Mouse (Mus musculus): ENCODE results near the gene Clic5. TPM values are rescaled to one million over a fixed set of nuclear protein-coding genes. Genes with fewer than 3 reads are reported as not detected.

The Clic5 gene
- polyA plus RNA-seq, 1 experiment, result 1.9 TPM

DNA sequence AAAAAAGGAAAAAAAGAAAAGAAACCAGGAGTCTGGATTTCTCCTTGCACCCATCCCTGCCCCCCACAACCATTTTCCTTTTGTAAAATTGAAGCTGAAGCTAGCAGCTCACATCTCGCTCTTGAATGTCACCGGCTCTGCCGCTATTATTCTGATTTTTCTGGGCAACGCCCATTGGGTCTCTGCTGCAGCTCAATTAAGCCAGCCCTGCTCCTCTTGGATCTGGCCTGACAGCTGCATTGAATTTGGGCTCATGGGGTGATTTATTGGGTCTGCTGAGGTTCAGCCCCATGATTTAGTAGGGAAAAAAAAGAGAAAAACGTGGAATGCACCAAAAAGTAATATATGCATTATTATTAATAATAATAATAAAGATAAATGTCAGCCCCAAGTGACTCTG is 111.9 kb downstream of the Clic5 start:
- no peaks in the 10 kb centered on the region for H3K27me3 ChIP-seq (ENCODE audit: control insufficient read depth, insufficient read depth, insufficient read length)
- no peak overlapping the region for H3K4me2 ChIP-seq (ENCODE audit: low read depth)
- TF ChIP-seq E2F4 (IDR thresholded peaks at IDR 0.05; ENCODE audit: insufficient read depth), result no peak
- no peak for TF ChIP-seq CEBPB (IDR thresholded peaks at IDR 0.05; ENCODE audit: insufficient read depth, poor library complexity, severe bottlenecking)
- TF ChIP-seq REST (IDR thresholded peaks at IDR 0.05; ENCODE audit: insufficient read depth, insufficient read length), result no peak
- TF ChIP-seq SRF (IDR thresholded peaks at IDR 0.05; ENCODE audit: control insufficient read depth, insufficient read length, low read depth), result no peak
- H3ac ChIP-seq (ENCODE audit: control insufficient read depth, insufficient read length), result no peak overlapping the region
- H3K4me3 ChIP-seq, result no peak overlapping the region
- H3K79me2 ChIP-seq (ENCODE audit: control insufficient read depth, insufficient read depth), result no peaks in the 10 kb centered on the region
- no peaks in the 10 kb centered on the region for H3K36me3 ChIP-seq (ENCODE audit: control insufficient read depth, insufficient read depth)

DNA sequence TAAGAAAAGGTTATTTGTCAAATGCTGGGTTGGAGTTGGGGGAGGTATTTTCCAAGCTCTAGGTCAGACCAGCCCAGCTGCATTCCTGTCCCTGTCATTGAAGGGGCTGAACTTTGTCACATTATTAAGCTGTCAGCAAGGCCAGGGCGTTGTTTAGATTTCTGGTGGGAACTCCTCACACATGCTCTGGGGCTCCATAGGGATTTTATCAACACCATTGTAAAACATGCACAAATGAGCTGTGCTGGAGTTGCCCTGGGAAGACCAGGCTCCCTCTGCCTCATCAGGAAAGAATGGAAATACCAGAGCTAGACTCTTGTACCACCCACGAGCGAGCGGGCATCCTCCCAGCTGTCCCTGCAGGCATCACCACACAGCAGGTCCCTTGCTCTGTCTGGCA is 112.3 kb downstream of the Clic5 start:
- Histone ChIP-seq H3K4me2 (ENCODE audit: low read depth) (no peak overlapping the region), H3K36me3 (ENCODE audit: control insufficient read depth, insufficient read depth) (no peaks in the 10 kb centered on the region), H3K79me2 (ENCODE audit: control insufficient read depth, insufficient read depth) (no peaks in the 10 kb centered on the region), H3K4me3 (no peak overlapping the region), H3ac (ENCODE audit: control insufficient read depth, insufficient read length) (no peak overlapping the region), H3K27me3 (ENCODE audit: control insufficient read depth, insufficient read depth, insufficient read length) (no peaks in the 10 kb centered on the region)
- TF ChIP-seq USF1 (IDR thresholded peaks at IDR 0.05; ENCODE audit: low read depth) (no peak), MYOD1 (IDR thresholded peaks at IDR 0.05; ENCODE audit: control insufficient read depth in 1 of 3, insufficient read length in 2 of 3, low read depth in 2 of 3) (peak in 1 of 3 experiments; percentile 8), CEBPB (IDR thresholded peaks at IDR 0.05; ENCODE audit: insufficient read depth, poor library complexity, severe bottlenecking) (no peak), SRF (IDR thresholded peaks at IDR 0.05; ENCODE audit: control insufficient read depth, insufficient read length, low read depth) (no peak), POLR2AphosphoS2 (IDR thresholded peaks at IDR 0.05; ENCODE audit: insufficient read length, low read depth) (no peak)

DNA sequence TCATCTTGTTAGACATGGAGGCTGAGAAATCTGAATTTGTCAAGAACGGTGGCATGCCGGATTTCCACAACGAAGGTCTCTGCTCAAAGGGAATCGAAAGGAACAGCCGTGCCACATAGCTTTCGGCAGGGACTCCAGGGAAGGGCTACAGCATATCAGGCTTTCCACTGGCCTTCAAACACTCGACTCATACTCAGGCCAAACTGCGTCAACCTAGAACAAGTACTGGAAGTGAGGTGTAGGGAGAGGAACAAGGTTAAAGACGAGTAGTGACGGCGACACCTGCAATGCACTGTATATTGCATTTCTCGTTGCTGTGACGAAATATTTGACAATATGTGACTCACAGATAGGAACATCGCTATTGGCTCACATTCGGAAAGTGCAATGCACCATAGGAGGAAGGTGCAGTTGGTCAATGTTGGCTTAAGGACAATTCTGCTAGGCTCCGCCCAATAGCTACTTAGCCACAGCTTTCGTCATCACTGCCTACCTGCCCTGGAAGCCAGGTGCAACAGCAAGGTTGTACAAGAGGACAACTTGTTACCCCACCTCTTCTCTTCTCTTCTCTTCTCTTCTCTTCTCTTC is 112.9 kb downstream of the Clic5 start:
- Histone ChIP-seq H3ac (ENCODE audit: control insufficient read depth, insufficient read length) (no peak overlapping the region), H3K79me2 (ENCODE audit: control insufficient read depth, insufficient read depth) (no peaks in the 10 kb centered on the region), H3K36me3 (ENCODE audit: control insufficient read depth, insufficient read depth) (no peaks in the 10 kb centered on the region), H3K27me3 (ENCODE audit: control insufficient read depth, insufficient read depth, insufficient read length) (no peaks in the 10 kb centered on the region), H3K4me2 (ENCODE audit: low read depth) (no peak overlapping the region), H3K4me3 (no peak overlapping the region)
- TF ChIP-seq MYOD1 (IDR thresholded peaks at IDR 0.05; ENCODE audit: control insufficient read depth in 1 of 3, insufficient read length in 2 of 3, low read depth in 2 of 3), result no peak

DNA sequence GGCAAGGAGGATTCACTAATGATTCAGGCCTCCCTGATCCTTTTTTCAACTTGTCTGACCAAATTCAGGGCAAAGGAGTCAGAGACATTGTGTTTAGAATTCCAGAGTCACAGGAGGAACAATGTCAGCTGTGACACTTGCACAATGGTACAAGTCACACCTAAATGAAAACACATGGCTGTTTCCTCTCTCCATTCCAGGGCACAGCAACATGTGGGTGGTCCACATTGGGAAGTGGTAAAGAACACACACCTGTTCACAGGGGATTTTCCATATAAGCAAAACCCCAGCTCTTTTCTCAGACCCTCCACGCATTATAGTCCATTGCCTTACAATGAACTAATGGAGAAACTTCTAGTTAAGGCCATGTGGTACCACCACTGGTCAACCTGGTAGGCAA is 115.7 kb downstream of the Clic5 start:
- Histone ChIP-seq H3K4me2 (ENCODE audit: low read depth) (no peak overlapping the region), H3ac (ENCODE audit: control insufficient read depth, insufficient read length) (no peak overlapping the region), H3K79me2 (ENCODE audit: control insufficient read depth, insufficient read depth) (no peaks in the 10 kb centered on the region), H3K27me3 (ENCODE audit: control insufficient read depth, insufficient read depth, insufficient read length) (no peaks in the 10 kb centered on the region), H3K4me3 (no peak overlapping the region), H3K36me3 (ENCODE audit: control insufficient read depth, insufficient read depth) (no peaks in the 10 kb centered on the region)
- TF ChIP-seq E2F4 (IDR thresholded peaks at IDR 0.05; ENCODE audit: insufficient read depth) (no peak), MAX (IDR thresholded peaks at IDR 0.05; ENCODE audit: low read depth) (no peak), SRF (IDR thresholded peaks at IDR 0.05; ENCODE audit: control insufficient read depth, insufficient read length, low read depth) (no peak), REST (IDR thresholded peaks at IDR 0.05; ENCODE audit: insufficient read depth, insufficient read length) (no peak), USF1 (IDR thresholded peaks at IDR 0.05; ENCODE audit: low read depth) (no peak)

DNA sequence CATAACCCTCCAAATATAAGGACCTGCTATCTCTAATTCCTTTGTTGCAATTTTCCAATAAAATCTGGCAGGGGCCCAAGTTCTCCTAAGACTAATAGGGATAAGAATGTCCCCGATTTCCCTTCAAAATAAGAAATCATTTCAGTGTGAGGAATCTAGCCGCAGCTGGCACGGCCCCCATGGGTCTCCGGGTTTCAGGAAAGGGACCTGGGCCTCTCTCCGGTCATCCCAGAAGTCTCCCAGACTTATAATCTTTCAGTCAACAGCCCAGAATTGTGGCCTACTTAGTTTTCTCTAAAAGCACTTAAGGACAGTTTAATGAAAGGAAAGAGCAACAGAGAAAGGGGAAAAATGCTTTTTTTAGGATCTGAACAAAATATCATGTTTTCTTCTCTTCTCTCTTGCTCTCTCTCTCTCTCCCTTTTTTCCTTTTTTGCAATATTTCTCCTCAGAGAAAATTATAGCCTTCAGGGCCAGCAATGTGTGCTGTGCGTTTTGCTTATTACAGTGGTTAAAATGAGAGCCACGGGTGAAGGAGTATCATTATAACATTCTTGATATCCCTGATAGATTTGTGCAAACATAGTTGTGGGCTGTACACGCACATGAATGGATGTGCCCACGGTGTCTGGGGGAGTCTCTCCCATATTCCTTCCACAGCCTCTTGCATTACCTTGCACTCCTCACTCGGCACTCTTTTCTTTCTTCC is 121.7 kb downstream of the Clic5 start:
- Histone ChIP-seq H3K4me2 (ENCODE audit: low read depth) (no peak overlapping the region), H3K79me2 (ENCODE audit: control insufficient read depth, insufficient read depth) (no peaks in the 10 kb centered on the region), H3K4me3 (no peak overlapping the region), H3K36me3 (ENCODE audit: control insufficient read depth, insufficient read depth) (no peaks in the 10 kb centered on the region), H3ac (ENCODE audit: control insufficient read depth, insufficient read length) (no peak overlapping the region), H3K27me3 (ENCODE audit: control insufficient read depth, insufficient read depth, insufficient read length) (no peaks in the 10 kb centered on the region)
- TF ChIP-seq MYOG (IDR thresholded peaks at IDR 0.05; ENCODE audit: control insufficient read depth in 1 of 3, insufficient read depth in 1 of 3, insufficient read length in 2 of 3, low read depth in 2 of 3), result no peak
- TF ChIP-seq POLR2AphosphoS2 (IDR thresholded peaks at IDR 0.05; ENCODE audit: insufficient read length, low read depth), result no peak
- TF ChIP-seq POLR2A (IDR thresholded peaks at IDR 0.05; ENCODE audit: insufficient read length, low read depth), result no peak
- TF ChIP-seq USF1 (IDR thresholded peaks at IDR 0.05; ENCODE audit: low read depth), result no peak
- no peak for TF ChIP-seq REST (IDR thresholded peaks at IDR 0.05; ENCODE audit: insufficient read depth, insufficient read length)
- no peak for TF ChIP-seq SRF (IDR thresholded peaks at IDR 0.05; ENCODE audit: control insufficient read depth, insufficient read length, low read depth)
- TF ChIP-seq CEBPB (IDR thresholded peaks at IDR 0.05; ENCODE audit: insufficient read depth, poor library complexity, severe bottlenecking), result no peak
- TF ChIP-seq TCF3 (IDR thresholded peaks at IDR 0.05; ENCODE audit: insufficient read length, low read depth), result no peak
- TF ChIP-seq E2F4 (IDR thresholded peaks at IDR 0.05; ENCODE audit: insufficient read depth), result no peak
- TF ChIP-seq TCF12 (IDR thresholded peaks at IDR 0.05; ENCODE audit: insufficient read depth, poor library complexity, severe bottlenecking), result no peak
- TF ChIP-seq MAX (IDR thresholded peaks at IDR 0.05; ENCODE audit: low read depth), result no peak
- TF ChIP-seq MYOD1 (IDR thresholded peaks at IDR 0.05; ENCODE audit: control insufficient read depth in 1 of 3, insufficient read length in 2 of 3, low read depth in 2 of 3), result no peak
